Mouse (Mus musculus): ENCODE measurements around the gene Eif4e2. TPM values are rescaled to one million over a fixed set of nuclear protein-coding genes. Genes with fewer than 3 reads are reported as not detected.

The Eif4e2 gene
- polyA plus RNA-seq, 1 experiment: 221 TPM

- Histone ChIP-seq H3K79me2 (ENCODE audit: control insufficient read depth, insufficient read depth) (no peaks in the 10 kb centered on the region), H3K36me3 (ENCODE audit: control insufficient read depth, insufficient read depth) (no peaks in the 10 kb centered on the region), H3K27me3 (ENCODE audit: control insufficient read depth, insufficient read depth, insufficient read length) (no peaks in the 10 kb centered on the region), H3ac (ENCODE audit: control insufficient read depth, insufficient read length) (no peak overlapping the region), H3K4me3 (no peak overlapping the region), H3K4me2 (ENCODE audit: low read depth) (no peak overlapping the region)
- TF ChIP-seq USF1 (IDR thresholded peaks at IDR 0.05; ENCODE audit: low read depth): no peak
- TF ChIP-seq POLR2AphosphoS2 (IDR thresholded peaks at IDR 0.05; ENCODE audit: insufficient read length, low read depth): no peak
- no peak for TF ChIP-seq E2F4 (IDR thresholded peaks at IDR 0.05; ENCODE audit: insufficient read depth)
- TF ChIP-seq MYOD1 (IDR thresholded peaks at IDR 0.05; ENCODE audit: control insufficient read depth in 1 of 3, insufficient read length in 2 of 3, low read depth in 2 of 3): no peak
- no peak for TF ChIP-seq CEBPB (IDR thresholded peaks at IDR 0.05; ENCODE audit: insufficient read depth, poor library complexity, severe bottlenecking)
- no peak for TF ChIP-seq TCF12 (IDR thresholded peaks at IDR 0.05; ENCODE audit: insufficient read depth, poor library complexity, severe bottlenecking)
- no peak for TF ChIP-seq REST (IDR thresholded peaks at IDR 0.05; ENCODE audit: insufficient read depth, insufficient read length)
- no peak for TF ChIP-seq POLR2A (IDR thresholded peaks at IDR 0.05; ENCODE audit: insufficient read length, low read depth)
- no peak for TF ChIP-seq SRF (IDR thresholded peaks at IDR 0.05; ENCODE audit: control insufficient read depth, insufficient read length, low read depth)
- TF ChIP-seq MYOG (IDR thresholded peaks at IDR 0.05; ENCODE audit: control insufficient read depth in 1 of 3, insufficient read depth in 1 of 3, insufficient read length in 2 of 3, low read depth in 2 of 3): no peak
- TF ChIP-seq TCF3 (IDR thresholded peaks at IDR 0.05; ENCODE audit: insufficient read length, low read depth): no peak
- no peak for TF ChIP-seq MAX (IDR thresholded peaks at IDR 0.05; ENCODE audit: low read depth)
Observed at GRCm38 (mm10) chr1:87282413-87282788, 68.7 kb downstream of the Eif4e2 start.

GRCm38 (mm10) chr1:87283410-87283960 is 69.8 kb downstream of the Eif4e2 start:
- Histone ChIP-seq H3ac (ENCODE audit: control insufficient read depth, insufficient read length) (no peak overlapping the region), H3K4me2 (ENCODE audit: low read depth) (no peak overlapping the region), H3K27me3 (ENCODE audit: control insufficient read depth, insufficient read depth, insufficient read length) (no peaks in the 10 kb centered on the region), H3K79me2 (ENCODE audit: control insufficient read depth, insufficient read depth) (no peaks in the 10 kb centered on the region), H3K4me3 (no peak overlapping the region), H3K36me3 (ENCODE audit: control insufficient read depth, insufficient read depth) (no peaks in the 10 kb centered on the region)
- TF ChIP-seq TCF3 (IDR thresholded peaks at IDR 0.05; ENCODE audit: insufficient read length, low read depth) (no peak), MYOG (IDR thresholded peaks at IDR 0.05; ENCODE audit: control insufficient read depth in 1 of 3, insufficient read depth in 1 of 3, insufficient read length in 2 of 3, low read depth in 2 of 3) (no peak), MAX (IDR thresholded peaks at IDR 0.05; ENCODE audit: low read depth) (no peak), MYOD1 (IDR thresholded peaks at IDR 0.05; ENCODE audit: control insufficient read depth in 1 of 3, insufficient read length in 2 of 3, low read depth in 2 of 3) (no peak), E2F4 (IDR thresholded peaks at IDR 0.05; ENCODE audit: insufficient read depth) (no peak), SRF (IDR thresholded peaks at IDR 0.05; ENCODE audit: control insufficient read depth, insufficient read length, low read depth) (no peak), POLR2AphosphoS2 (IDR thresholded peaks at IDR 0.05; ENCODE audit: insufficient read length, low read depth) (no peak), USF1 (IDR thresholded peaks at IDR 0.05; ENCODE audit: low read depth) (no peak), TCF12 (IDR thresholded peaks at IDR 0.05; ENCODE audit: insufficient read depth, poor library complexity, severe bottlenecking) (no peak), POLR2A (IDR thresholded peaks at IDR 0.05; ENCODE audit: insufficient read length, low read depth) (no peak)

- Histone ChIP-seq H3K36me3 (ENCODE audit: control insufficient read depth, insufficient read depth) (no peaks in the 10 kb centered on the region), H3K27me3 (ENCODE audit: control insufficient read depth, insufficient read depth, insufficient read length) (no peaks in the 10 kb centered on the region), H3K79me2 (ENCODE audit: control insufficient read depth, insufficient read depth) (no peaks in the 10 kb centered on the region), H3ac (ENCODE audit: control insufficient read depth, insufficient read length) (no peak overlapping the region), H3K4me2 (ENCODE audit: low read depth) (no peak overlapping the region), H3K4me3 (no peak overlapping the region)
- TF ChIP-seq CEBPB (IDR thresholded peaks at IDR 0.05; ENCODE audit: insufficient read depth, poor library complexity, severe bottlenecking) (no peak), POLR2AphosphoS2 (IDR thresholded peaks at IDR 0.05; ENCODE audit: insufficient read length, low read depth) (no peak), POLR2A (IDR thresholded peaks at IDR 0.05; ENCODE audit: insufficient read length, low read depth) (no peak), SRF (IDR thresholded peaks at IDR 0.05; ENCODE audit: control insufficient read depth, insufficient read length, low read depth) (no peak), TCF12 (IDR thresholded peaks at IDR 0.05; ENCODE audit: insufficient read depth, poor library complexity, severe bottlenecking) (no peak), MYOG (IDR thresholded peaks at IDR 0.05; ENCODE audit: control insufficient read depth in 1 of 3, insufficient read depth in 1 of 3, insufficient read length in 2 of 3, low read depth in 2 of 3) (no peak), MYOD1 (IDR thresholded peaks at IDR 0.05; ENCODE audit: control insufficient read depth in 1 of 3, insufficient read length in 2 of 3, low read depth in 2 of 3) (no peak), E2F4 (IDR thresholded peaks at IDR 0.05; ENCODE audit: insufficient read depth) (no peak), REST (IDR thresholded peaks at IDR 0.05; ENCODE audit: insufficient read depth, insufficient read length) (no peak), TCF3 (IDR thresholded peaks at IDR 0.05; ENCODE audit: insufficient read length, low read depth) (no peak), MAX (IDR thresholded peaks at IDR 0.05; ENCODE audit: low read depth) (no peak)
Observed at GRCm38 (mm10) chr1:87287105-87287504, 73.4 kb downstream of the Eif4e2 start.

Other genes with a start within 250 kb of the Eif4e2 start
- gene Alppl2, start 124.0 kb upstream of the Eif4e2 start, polyA plus RNA-seq (2012; fragmentation: generic; extraction: Trizol): not detected
- 0.32 TPM for gene Alpi, start 112.3 kb upstream of the Eif4e2 start, polyA plus RNA-seq (2012; fragmentation: generic; extraction: Trizol)
- 0.08 TPM for gene Akp3, start 88.9 kb upstream of the Eif4e2 start, polyA plus RNA-seq (2012; fragmentation: generic; extraction: Trizol)
- 0.06 TPM for gene Ecel1, start 57.4 kb upstream of the Eif4e2 start, polyA plus RNA-seq (2012; fragmentation: generic; extraction: Trizol)
- gene Prss56, start 30.6 kb upstream of the Eif4e2 start, polyA plus RNA-seq (2012; fragmentation: generic; extraction: Trizol): 0.16 TPM
- gene Chrnd, start 23.3 kb upstream of the Eif4e2 start, polyA plus RNA-seq (2012; fragmentation: generic; extraction: Trizol): 208 TPM
- gene Chrng, start 9.3 kb upstream of the Eif4e2 start, polyA plus RNA-seq (2012; fragmentation: generic; extraction: Trizol): 376 TPM
- gene Efhd1, start 50.4 kb downstream of the Eif4e2 start, polyA plus RNA-seq (2012; fragmentation: generic; extraction: Trizol): 2.1 TPM
- gene Gigyf2, start 113.1 kb downstream of the Eif4e2 start, polyA plus RNA-seq (2012; fragmentation: generic; extraction: Trizol): 19.0 TPM
- 0.12 TPM for gene Kcnj13, start 180.8 kb downstream of the Eif4e2 start, polyA plus RNA-seq (2012; fragmentation: generic; extraction: Trizol)